Mouse (Mus musculus) embryonic fibroblast, embryonic 13.5 days (primary cell): ENCODE measurements around the gene Samm50. TPM values are rescaled to one million over a fixed set of nuclear protein-coding genes. Genes with fewer than 3 reads are reported as not detected.

Experiments used
- H3K27ac ChIP-seq: 2 replicates; pipeline ENCODE4 v1.5.1; 2012; ENCODE audit warnings: low read length, control low read depth, inconsistent platforms; ENCODE audit not compliant: insufficient read depth
- H3K4me1 ChIP-seq: 2 replicates; pipeline ENCODE4 v1.6.1; 2011; ENCODE audit warnings: low read length; ENCODE audit not compliant: control insufficient read depth, insufficient read depth
- H3K4me3 ChIP-seq: 2 replicates; pipeline ENCODE4 v1.5.1; 2011; ENCODE audit warnings: mild to moderate bottlenecking, control low read depth, low read length; ENCODE audit not compliant: insufficient read depth
- CTCF ChIP-seq: IDR thresholded peaks from 2 replicates; pipeline ENCODE4 v1.5.1; 2011; ENCODE audit warnings: mild to moderate bottlenecking, control low read depth, low read length, moderate library complexity, borderline replicate concordance; ENCODE audit not compliant: insufficient read depth
- POLR2A ChIP-seq: IDR thresholded peaks from 2 replicates; pipeline ENCODE4 v1.6.1; 2011; ENCODE audit warnings: low read depth, mild to moderate bottlenecking, control low read depth, low read length, moderate library complexity
- polyA plus RNA-seq: library from polyadenylated mRNA; stranded (reverse); fragments of >200 nt; gene quantifications from 2 replicates; pipeline ENCODE4 v1.2.4, GENCODE M21; 2011; ENCODE audit warnings: low read depth; ENCODE audit not compliant: missing spikeins, insufficient read length

Gene Samm50
- polyA plus RNA-seq, 1 experiment: 69.0 TPM

GRCm38 (mm10) chr15:84252645-84253044, 60.6 kb downstream of the Samm50 start:
- no peak overlapping the region for H3K4me3 ChIP-seq
- no peaks in the 10 kb centered on the region; the same call in 1 of the 2 replicates for H3K4me1 ChIP-seq
- no peak for TF ChIP-seq POLR2A
- no peak for TF ChIP-seq CTCF
- no peak overlapping the region for H3K27ac ChIP-seq

- no peak for TF ChIP-seq POLR2A
- no peak for TF ChIP-seq CTCF
- no peak overlapping the region for H3K4me3 ChIP-seq
- H3K27ac ChIP-seq: no peak overlapping the region
- H3K4me1 ChIP-seq: no peaks in the 10 kb centered on the region; the same call in 1 of the 2 replicates
These were observed 61.7 kb downstream of the Samm50 start for GRCm38 (mm10) chr15:84253757-84254156.

GRCm38 (mm10) chr15:84254387-84254786, 62.3 kb downstream of the Samm50 start:
- TF ChIP-seq POLR2A (no peak), CTCF (no peak)
- Histone ChIP-seq H3K4me3 (no peak overlapping the region), H3K27ac (no peak overlapping the region), H3K4me1 (no peaks in the 10 kb centered on the region; the same call in 1 of the 2 replicates)

- Histone ChIP-seq H3K4me3 (no peak overlapping the region), H3K4me1 (no peaks in the 10 kb centered on the region; the same call in 1 of the 2 replicates), H3K27ac (no peak overlapping the region)
- TF ChIP-seq POLR2A (no peak), CTCF (no peak)
These were observed 64.3 kb downstream of the Samm50 start for GRCm38 (mm10) chr15:84256254-84256850.

GRCm38 (mm10) chr15:84256864-84257263, 64.8 kb downstream of the Samm50 start:
- Histone ChIP-seq H3K27ac (no peak overlapping the region), H3K4me3 (no peak overlapping the region), H3K4me1 (no peaks in the 10 kb centered on the region; the same call in 1 of the 2 replicates)
- TF ChIP-seq CTCF: no peak
- no peak for TF ChIP-seq POLR2A

GRCm38 (mm10) chr15:84258602-84259355, 66.7 kb downstream of the Samm50 start:
- no peaks in the 10 kb centered on the region; the same call in 1 of the 2 replicates for H3K4me1 ChIP-seq
- TF ChIP-seq CTCF: no peak
- no peak for TF ChIP-seq POLR2A
- no peak overlapping the region for H3K27ac ChIP-seq
- no peak overlapping the region for H3K4me3 ChIP-seq

- Histone ChIP-seq H3K4me1 (no peaks in the 10 kb centered on the region), H3K27ac (no peak overlapping the region), H3K4me3 (no peak overlapping the region)
- no peak for TF ChIP-seq POLR2A
- peak; percentile 88 for TF ChIP-seq CTCF
These were observed 68.2 kb downstream of the Samm50 start for GRCm38 (mm10) chr15:84260123-84260822.

GRCm38 (mm10) chr15:84262630-84263029, 70.6 kb downstream of the Samm50 start:
- H3K4me3 ChIP-seq: no peak overlapping the region
- TF ChIP-seq CTCF (no peak), POLR2A (no peak)
- no peak overlapping the region for H3K27ac ChIP-seq
- no peaks in the 10 kb centered on the region for H3K4me1 ChIP-seq

GRCm38 (mm10) chr15:84263573-84263972, 71.5 kb downstream of the Samm50 start:
- Histone ChIP-seq H3K4me1 (no peaks in the 10 kb centered on the region), H3K27ac (no peak overlapping the region), H3K4me3 (no peak overlapping the region)
- TF ChIP-seq CTCF (no peak), POLR2A (no peak)
